Mouse (Mus musculus) liver, postnatal 0 days (tissue): ENCODE data around the gene Adamts7. TPM values are rescaled to one million over a fixed set of nuclear protein-coding genes. Genes with fewer than 3 reads are reported as not detected.

Experiments used
- ATAC-seq: fragments of 200-750 bp; cut with Nextera tagmentation; 2 replicates; pipeline ENCODE4 v1.8.0; 2017; ENCODE audit warnings: mild to moderate bottlenecking, moderate library complexity
- DNase-seq: peaks from one replicate; pipeline ENCODE4 v3.0.0-alpha.2; 2016
- H3K27ac ChIP-seq: fragments of 300-500 bp; sonication (generic); 2 replicates; pipeline ENCODE4 v1.5.1; 2014; ENCODE audit warnings: antibody characterized with exemption, moderate library complexity, mild to moderate bottlenecking, low read depth
- H3K27me3 ChIP-seq: fragments of 300-500 bp; sonication (generic); 2 replicates; pipeline ENCODE4 v1.6.1; 2014; ENCODE audit warnings: low read length, control low read depth, mixed read lengths; ENCODE audit not compliant: insufficient read depth
- H3K36me3 ChIP-seq: fragments of 300-500 bp; sonication (generic); replicated peaks from 2 replicates; pipeline ENCODE4 v1.6.1; 2014; ENCODE audit warnings: mild to moderate bottlenecking, control low read depth, low read length, moderate library complexity, mixed read lengths; ENCODE audit not compliant: insufficient read depth
- H3K4me1 ChIP-seq: fragments of 300-500 bp; sonication (generic); 2 replicates; pipeline ENCODE4 v1.6.1; 2014; ENCODE audit warnings: antibody characterized with exemption, mild to moderate bottlenecking, control low read depth; ENCODE audit not compliant: insufficient read depth
- H3K4me2 ChIP-seq: fragments of 300-500 bp; sonication (generic); 2 replicates; pipeline ENCODE4 v1.6.1; 2014; ENCODE audit warnings: low read depth, mild to moderate bottlenecking, low read length, moderate library complexity, mixed read lengths
- H3K4me3 ChIP-seq: fragments of 300-500 bp; sonication (generic); 2 replicates; pipeline ENCODE4 v1.5.1; 2014; ENCODE audit warnings: low read depth, low read length
- H3K9ac ChIP-seq: fragments of 300-500 bp; sonication (generic); replicated peaks from 2 replicates; pipeline ENCODE4 v1.6.1; 2014; ENCODE audit warnings: mild to moderate bottlenecking, moderate library complexity
- H3K9me3 ChIP-seq: fragments of 300-500 bp; sonication (generic); 2 replicates; pipeline ENCODE4 v1.6.1; 2016; ENCODE audit warnings: mild to moderate bottlenecking, control low read depth, low read length, mixed read lengths
- CTCF ChIP-seq: sonication (generic); IDR thresholded peaks from 2 replicates; pipeline ENCODE4 v1.5.1; 2016; ENCODE audit warnings: antibody characterized with exemption, low read depth
- EP300 ChIP-seq: IDR thresholded peaks from 2 replicates; pipeline ENCODE4 v1.6.1; 2016; ENCODE audit warnings: antibody characterized with exemption, low read depth, mild to moderate bottlenecking
- WGBS: fragments of 180-500 bp; shearing (Covaris S2); extraction: QIAGEN DNeasy Blood & Tissue Kit; methylation state at CpG from one replicate; pipeline ENCODE4 v1.1.7; 2014; ENCODE audit not compliant: insufficient replicate concordance; 5-methylcytosine and 5-hydroxymethylcytosine counted together
- polyA plus RNA-seq: library from polyadenylated mRNA; unstranded; fragments of >200 nt; fragmentation: Nextera tagmentation; extraction: Ambion mirVana; gene quantifications from 2 replicates; pipeline ENCODE4 v1.2.1, GENCODE M21; 2015

The Adamts7 gene
- polyA plus RNA-seq, 1 experiment from 2014 or later: 2.0 TPM

- Histone ChIP-seq H3K27ac (peak overlapping the region; percentile 93), H3K4me3 (no peak overlapping the region), H3K36me3 (peaks cover 38% of the 10 kb centered on the region), H3K9ac (0 out of 2 replicates have a peak overlapping the region, but pooled peaks have one; percentile 6), H3K4me1 (peaks cover 78% of the 10 kb centered on the region), H3K9me3 (no peaks in the 10 kb centered on the region), H3K27me3 (no peaks in the 10 kb centered on the region), H3K4me2 (peak overlapping the region; percentile 50)
- WGBS: 65% methylated on average over 2 of the region's 2 CpGs
- no peak for DNase-seq
- no peak for ATAC-seq
- TF ChIP-seq EP300 (peak; percentile 49; the same call in 1 of the 2 replicates), CTCF (no peak)
These were observed 86.2 kb downstream of the Adamts7 start for GRCm38 (mm10) chr9:90249036-90249435.

GRCm38 (mm10) chr9:90250141-90250775 lies 87.4 kb downstream of the Adamts7 start:
- peaks cover 70% of the 10 kb centered on the region for H3K4me1 ChIP-seq
- ATAC-seq (peak; percentile 93), DNase-seq (peak; percentile 70)
- no peaks in the 10 kb centered on the region for H3K27me3 ChIP-seq
- H3K36me3 ChIP-seq: peaks cover 38% of the 10 kb centered on the region
- TF ChIP-seq EP300 (peak; percentile 98), CTCF (no peak)
- peak overlapping the region; percentile 93 for H3K27ac ChIP-seq
- no peaks in the 10 kb centered on the region for H3K9me3 ChIP-seq
- peak overlapping the region; percentile 50 for H3K4me2 ChIP-seq
- H3K9ac ChIP-seq: peak overlapping the region; percentile 39
- 41% methylated on average over 5 of the region's 5 CpGs for WGBS
- H3K4me3 ChIP-seq: no peak overlapping the region

- TF ChIP-seq EP300 (peak; percentile 39; the same call in 1 of the 2 replicates), CTCF (no peak)
- Histone ChIP-seq H3K9ac (peak overlapping the region; percentile 46), H3K4me2 (peak overlapping the region; percentile 50), H3K36me3 (peaks cover 31% of the 10 kb centered on the region), H3K27me3 (no peaks in the 10 kb centered on the region), H3K4me3 (no peak overlapping the region), H3K9me3 (no peaks in the 10 kb centered on the region), H3K4me1 (peaks cover 66% of the 10 kb centered on the region), H3K27ac (peak overlapping the region; percentile 93)
- DNase-seq (peak; percentile 31), ATAC-seq (peak; percentile 32)
- WGBS: 45% methylated on average over 13 of the region's 13 CpGs
These were observed 88.3 kb downstream of the Adamts7 start for GRCm38 (mm10) chr9:90250964-90251750.

- no peak overlapping the region for H3K4me2 ChIP-seq
- DNase-seq (no peak), ATAC-seq (no peak)
- TF ChIP-seq EP300 (no peak), CTCF (no peak)
- peaks cover 17% of the 10 kb centered on the region for H3K36me3 ChIP-seq
- no peaks in the 10 kb centered on the region for H3K9me3 ChIP-seq
- peak overlapping the region; percentile 93 for H3K27ac ChIP-seq
- 94% methylated on average over 2 of the region's 2 CpGs for WGBS
- peaks cover 70% of the 10 kb centered on the region for H3K4me1 ChIP-seq
- H3K9ac ChIP-seq: no peak overlapping the region
- H3K27me3 ChIP-seq: no peaks in the 10 kb centered on the region
- no peak overlapping the region for H3K4me3 ChIP-seq
These were observed 90.3 kb downstream of the Adamts7 start for GRCm38 (mm10) chr9:90253181-90253580.

- ATAC-seq: no peak
- H3K4me1 ChIP-seq: peaks cover 72% of the 10 kb centered on the region
These were observed 93.1 kb downstream of the Adamts7 start for GRCm38 (mm10) chr9:90255844-90256405.

GRCm38 (mm10) chr9:90257220-90257619 lies 94.4 kb downstream of the Adamts7 start:
- Histone ChIP-seq H3K9ac (no peak overlapping the region), H3K4me3 (no peak overlapping the region), H3K36me3 (0 out of 2 replicates have a peak, but pooled peaks cover 13% of the 10 kb centered on the region), H3K27ac (peak overlapping the region; percentile 25), H3K4me1 (peaks cover 72% of the 10 kb centered on the region), H3K27me3 (no peaks in the 10 kb centered on the region), H3K9me3 (no peaks in the 10 kb centered on the region), H3K4me2 (no peak overlapping the region)
- ATAC-seq (no peak), DNase-seq (no peak)
- TF ChIP-seq EP300 (no peak), CTCF (no peak)
- WGBS: 33% methylated on average over 7 of the region's 7 CpGs

More at GRCm38 (mm10) chr9:90255844-90256405, 93.1 kb downstream of the Adamts7 start:
- TF ChIP-seq CTCF: no peak
- 0 out of 2 replicates have a peak, but pooled peaks cover 14% of the 10 kb centered on the region for H3K36me3 ChIP-seq
- DNase-seq: no peak
- H3K27ac ChIP-seq: peak overlapping the region; percentile 44
- no peak overlapping the region for H3K4me2 ChIP-seq
- H3K4me3 ChIP-seq: no peak overlapping the region
- H3K27me3 ChIP-seq: no peaks in the 10 kb centered on the region
- no peaks in the 10 kb centered on the region for H3K9me3 ChIP-seq
- H3K9ac ChIP-seq: no peak overlapping the region
- 60% methylated on average over 6 of the region's 6 CpGs for WGBS

Other genes with a start within 250 kb of the Adamts7 start
- gene Ctsh, start 108.9 kb upstream of the Adamts7 start, polyA plus RNA-seq: 328 and 355 TPM in 2 replicates
- gene Morf4l1, start 48.3 kb upstream of the Adamts7 start, polyA plus RNA-seq: 129 and 135 TPM in 2 replicates
- gene Tbc1d2b, start 107.7 kb downstream of the Adamts7 start, polyA plus RNA-seq: 5.1 and 6.2 TPM in 2 replicates